Mouse (Mus musculus) heart, postnatal 10 days (tissue): Measurements from ENCODE around the gene Siae. TPM values are rescaled to one million over a fixed set of nuclear protein-coding genes. Genes with fewer than 3 reads are reported as not detected.

ENCODE experiments used
- DNase-seq, 2 experiments: peaks; one replicate each; pipeline ENCODE4 v3.0.0; 2021
- intact Hi-C: fragments of 180-260 bp; cut with DNase I; formaldehyde crosslinking; loops from one replicate; pipeline ENCODE4 v1.15.1; 2025
- total RNA-seq, 2 experiments: library from RNA; stranded (reverse); gene quantifications; 2 replicates each; pipeline ENCODE4 v1.2.3; 2021

Gene Siae
- 1 to 10 TPM; 8.7 to 9.8 TPM for total RNA-seq

- DNase-seq = no peak
- intact Hi-C loops = loop anchor here (5.0 kb wide), 1 partner anchor 57 kb away; the partner anchor contains the start of gene Spa17
Observed at GRCm38 (mm10) chr9:37554838-37555748, at the start of gene Siae. TSS of gene Siae (plus strand) at chr9:37555698.

- intact Hi-C loops = no loop called here
- DNase-seq = no peak
Observed at GRCm38 (mm10) chr9:37506023-37506422, 49.5 kb upstream of the Siae start.

GRCm38 (mm10) chr9:37512097-37512496 lies 43.4 kb upstream of the Siae start:
- intact Hi-C loops = no loop called here
- no peak for DNase-seq

GRCm38 (mm10) chr9:37514456-37514855 lies 41.0 kb upstream of the Siae start:
- DNase-seq = no peak
- intact Hi-C loops = no loop called here

GRCm38 (mm10) chr9:37517467-37517866 lies 38.0 kb upstream of the Siae start:
- intact Hi-C loops = no loop called here

GRCm38 (mm10) chr9:37518991-37519390 lies 36.5 kb upstream of the Siae start:
- intact Hi-C loops = no loop called here
- no peak for DNase-seq

More at GRCm38 (mm10) chr9:37517467-37517866, 38.0 kb upstream of the Siae start:
- DNase-seq = no peak

- no peak for DNase-seq
Observed at GRCm38 (mm10) chr9:37519995-37520394, 35.5 kb upstream of the Siae start.

GRCm38 (mm10) chr9:37525461-37525860 lies 30.0 kb upstream of the Siae start:
- no peak for DNase-seq
- intact Hi-C loops = no loop called here

More at GRCm38 (mm10) chr9:37519995-37520394, 35.5 kb upstream of the Siae start:
- intact Hi-C loops = no loop called here

GRCm38 (mm10) chr9:37526443-37527395 lies 28.8 kb upstream of the Siae start:
- DNase-seq = peak; percentile 43 to 46
- intact Hi-C loops = loop anchor here (2.0 kb wide), 1 partner anchor 86 kb away; the partner anchor contains the start of gene Spa17

GRCm38 (mm10) chr9:37527396-37528224 lies 27.9 kb upstream of the Siae start, which contains the start of gene Esam:
TSS of gene Esam (plus strand) at chr9:37528078.
- intact Hi-C loops = loop anchor here (2.0 kb wide), 1 partner anchor 85 kb away; the partner anchor contains the start of gene Spa17
- DNase-seq = peak; percentile 83 to 85

- peak in 1 of 2 experiments; percentile 42 for DNase-seq
- intact Hi-C loops = no loop called here
Observed at GRCm38 (mm10) chr9:37528225-37528970, 27.1 kb upstream of the Siae start.

- intact Hi-C loops = loop anchor here (1.0 kb wide), 1 partner anchor 10 kb away; no protein-coding TSS in a partner anchor
- DNase-seq = peak; percentile 79 to 84
Observed at GRCm38 (mm10) chr9:37530031-37530887, 25.2 kb upstream of the Siae start.

GRCm38 (mm10) chr9:37530888-37531705 lies 24.4 kb upstream of the Siae start:
- peak; percentile 66 to 79 for DNase-seq
- intact Hi-C loops = loop anchor here (1.0 kb wide), 1 partner anchor 9 kb away; no protein-coding TSS in a partner anchor

- intact Hi-C loops = loop anchor here (5.0 kb wide), 1 partner anchor 120 kb away; no protein-coding TSS in a partner anchor
- DNase-seq = no peak
Observed at GRCm38 (mm10) chr9:37536851-37537250, 18.6 kb upstream of the Siae start.

- intact Hi-C loops = loop anchor here (5.0 kb wide), 1 partner anchor 120 kb away; no protein-coding TSS in a partner anchor
- DNase-seq = peak in 1 of 2 experiments; percentile 27
Observed at GRCm38 (mm10) chr9:37537658-37538250, 17.7 kb upstream of the Siae start.
